Mouse (Mus musculus) right cerebral cortex, postnatal 25 days (tissue): ENCODE results near the gene Ereg.

ENCODE experiments used
- DNase-seq: peaks from one replicate; pipeline ENCODE4 v3.0.0; 2022

The Ereg gene

DNA sequence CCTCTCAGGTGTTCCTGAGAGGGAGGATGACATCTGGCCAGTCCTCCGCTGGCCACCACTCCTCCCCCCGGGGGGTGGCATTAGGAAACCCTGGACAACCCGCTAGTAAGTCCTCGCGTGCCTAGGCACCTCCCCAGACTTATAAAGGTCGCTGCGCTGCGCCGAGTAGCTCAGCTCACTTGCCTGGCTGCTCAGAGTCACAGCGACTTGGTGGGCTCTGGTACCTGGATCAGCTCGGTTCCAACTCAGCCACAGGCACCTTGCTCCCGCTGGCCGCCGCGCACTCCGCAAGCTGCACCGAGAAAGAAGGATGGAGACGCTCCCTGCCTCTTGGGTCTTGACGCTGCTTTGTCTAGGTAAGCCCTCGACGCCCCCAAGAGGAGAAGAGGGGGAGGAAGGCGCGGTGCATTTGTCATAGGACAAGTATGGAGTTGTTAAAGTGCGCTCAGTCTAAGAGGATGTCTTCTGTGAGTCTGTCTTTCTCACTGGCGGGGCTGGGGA is at the start of gene Ereg:
TSS of gene Ereg (plus strand) at position 173 of the 501 bp plus-strand sequence.
- DNase-seq: no peak

DNA sequence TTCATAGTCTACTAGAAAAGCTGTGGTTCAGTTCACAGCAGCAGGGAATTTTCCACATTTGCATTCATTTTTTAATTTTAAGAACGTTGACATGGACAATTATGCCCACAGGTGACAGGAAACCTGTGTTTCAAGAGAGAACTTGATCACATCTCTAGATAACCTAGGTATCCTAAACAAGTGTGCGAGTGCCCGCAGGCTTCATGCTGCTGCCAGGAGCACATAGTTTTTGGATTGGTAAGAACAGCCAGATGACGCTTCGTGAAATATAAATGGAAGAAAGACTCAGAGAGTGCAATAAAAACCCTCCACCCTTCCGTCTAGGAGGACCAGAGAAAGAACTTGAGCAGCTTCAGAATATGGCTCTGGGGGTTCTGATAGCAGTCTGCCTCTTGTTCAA is 47.3 kb upstream of the Ereg start, which contains the start of gene Epgn:
TSS of gene Epgn (plus strand) at position 301 of the 400 bp plus-strand sequence.
- no peak for DNase-seq

DNA sequence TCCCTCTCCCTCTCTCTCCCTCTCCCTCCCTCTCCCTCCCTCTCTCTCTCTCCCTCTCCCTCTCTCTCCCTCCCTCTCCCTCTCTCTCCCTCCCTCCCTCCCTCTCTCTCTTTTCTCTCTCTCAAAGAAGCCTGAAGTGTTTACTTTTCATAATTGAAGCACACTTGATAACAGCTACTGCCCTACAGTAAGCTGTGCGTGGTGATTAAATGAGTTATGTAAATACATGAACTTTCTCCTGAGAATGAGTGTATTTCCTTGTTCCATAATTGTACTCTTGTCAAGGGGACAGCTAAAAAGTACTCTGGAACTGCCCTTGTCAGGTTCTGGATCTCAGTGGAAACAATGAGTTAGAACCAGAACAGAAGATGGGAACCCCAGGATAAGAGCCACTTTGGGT is 46.6 kb upstream of the Ereg start:
- DNase-seq: no peak

DNA sequence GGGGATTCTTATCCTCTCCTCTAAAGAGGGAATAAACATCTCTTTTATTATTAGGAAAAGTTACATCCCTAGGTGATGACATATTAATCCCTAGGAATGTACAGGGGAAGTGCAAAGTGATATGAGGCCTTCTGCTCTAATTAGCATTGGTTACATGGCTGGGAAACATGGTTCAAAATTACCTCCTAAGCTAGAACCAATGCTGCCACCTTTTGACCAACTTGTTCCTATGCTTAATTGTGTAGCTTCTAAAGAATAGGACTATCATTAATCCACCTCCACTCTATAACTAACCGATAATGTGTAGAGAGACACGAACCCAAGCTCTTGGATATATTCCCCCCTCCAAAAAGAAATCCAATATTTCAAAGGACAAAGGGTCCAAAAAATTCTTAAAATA is 43.8 kb upstream of the Ereg start:
- no peak for DNase-seq

GRCm38 (mm10) chr5:91035341-91035740 is 39.1 kb upstream of the Ereg start:
- no peak for DNase-seq

GRCm38 (mm10) chr5:91036628-91037027 is 37.8 kb upstream of the Ereg start:
- DNase-seq: no peak

DNA sequence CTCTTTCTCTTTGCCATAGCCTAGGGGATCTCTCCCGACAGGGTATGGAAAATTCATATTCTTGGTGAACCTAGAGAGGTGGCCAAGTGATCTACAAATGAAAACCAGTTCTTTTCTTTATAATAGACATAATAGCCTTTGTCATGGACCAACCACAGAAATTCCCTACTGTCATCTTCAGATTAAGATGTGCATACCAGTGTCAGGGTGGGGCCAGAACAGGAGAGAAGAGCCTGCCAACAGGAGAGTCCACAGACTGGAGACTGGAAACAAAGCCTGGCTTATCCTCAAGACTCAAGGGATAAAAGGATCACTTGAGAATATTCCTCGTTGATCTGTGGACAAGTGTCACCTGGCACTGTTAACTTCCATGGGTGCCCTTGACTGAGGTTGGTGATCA is 36.7 kb upstream of the Ereg start:
- DNase-seq: no peak

DNA sequence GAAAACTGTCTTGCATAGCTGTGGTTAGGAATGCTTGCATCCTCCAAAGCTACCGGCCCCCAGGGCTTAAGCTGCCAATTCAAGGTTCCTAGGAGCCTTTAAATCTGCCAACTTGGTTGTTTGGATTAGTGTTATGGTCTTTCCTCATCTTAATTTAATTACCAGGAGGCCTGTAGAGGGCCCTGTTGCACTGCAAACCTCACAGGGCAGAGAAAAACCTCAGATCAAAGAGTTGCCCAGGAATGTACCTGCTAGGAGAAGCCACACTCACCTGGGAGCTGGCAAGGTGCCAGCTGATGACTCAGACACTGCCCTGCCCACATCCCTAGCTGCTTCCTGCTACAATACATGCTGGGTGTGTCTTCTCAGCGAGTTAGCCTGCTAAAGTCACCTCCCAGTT is 35.9 kb upstream of the Ereg start:
- no peak for DNase-seq

DNA sequence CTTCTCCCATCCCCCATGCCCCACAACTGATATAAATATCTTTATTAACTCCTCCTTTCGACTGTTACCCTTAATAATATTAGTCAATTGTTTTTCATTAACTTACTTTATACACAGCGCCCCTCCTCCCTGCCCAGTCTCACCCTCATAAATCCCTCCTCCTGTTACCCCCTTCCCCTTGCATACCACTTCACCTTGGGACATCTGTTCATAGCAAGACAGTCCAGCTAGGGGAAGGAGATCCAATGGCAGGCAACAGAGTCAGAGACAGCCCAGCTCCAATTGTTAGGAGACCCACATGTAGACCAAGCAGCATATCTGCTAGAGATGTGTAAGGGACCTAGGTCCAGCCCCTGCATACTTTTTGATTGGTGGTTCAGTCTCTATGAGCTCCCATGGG is 35.5 kb upstream of the Ereg start:
- no peak for DNase-seq

DNA sequence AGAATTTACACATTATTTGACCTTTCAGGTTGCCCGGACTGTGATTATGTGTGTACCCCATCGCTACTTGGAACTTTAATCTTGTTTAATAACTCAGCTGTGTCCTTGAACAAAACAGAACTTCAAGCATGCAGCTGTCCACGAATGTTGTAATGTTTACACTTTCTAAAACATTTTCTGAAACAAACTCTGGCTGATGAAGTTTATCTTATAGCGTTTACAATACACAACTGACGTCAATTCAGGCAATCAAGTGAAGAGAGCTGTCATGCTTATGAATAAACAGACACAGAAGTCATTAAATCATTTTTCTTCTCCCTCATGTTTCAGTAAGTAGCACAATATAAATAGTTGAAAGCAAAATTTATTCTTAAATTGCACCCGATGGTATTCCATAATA is 26.4 kb upstream of the Ereg start:
- DNase-seq: no peak

DNA sequence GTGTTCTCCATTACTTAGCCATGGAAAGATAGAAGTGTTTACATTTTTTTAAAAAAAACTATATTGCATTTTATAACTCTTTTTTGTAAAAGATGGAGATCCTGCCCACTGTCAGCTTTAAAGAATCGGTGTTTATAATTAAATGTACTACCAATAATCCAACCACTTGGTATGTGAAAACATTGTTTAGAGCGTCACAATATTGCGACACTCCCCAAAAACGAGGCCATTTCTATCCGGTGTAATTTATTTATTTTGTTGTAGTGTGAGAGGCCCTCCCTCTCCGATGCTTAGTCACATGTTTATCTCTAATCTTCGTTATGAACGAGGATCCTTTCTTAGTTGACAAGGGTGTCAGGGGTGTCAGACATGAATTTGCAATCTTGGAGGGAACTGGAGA is 26.0 kb upstream of the Ereg start:
- DNase-seq: no peak

- no peak for DNase-seq
Measured at GRCm38 (mm10) chr5:91072340-91072739, 2.1 kb upstream of the Ereg start.

GRCm38 (mm10) chr5:91073626-91074025 is 796 bp upstream of the Ereg start:
- no peak for DNase-seq

DNA sequence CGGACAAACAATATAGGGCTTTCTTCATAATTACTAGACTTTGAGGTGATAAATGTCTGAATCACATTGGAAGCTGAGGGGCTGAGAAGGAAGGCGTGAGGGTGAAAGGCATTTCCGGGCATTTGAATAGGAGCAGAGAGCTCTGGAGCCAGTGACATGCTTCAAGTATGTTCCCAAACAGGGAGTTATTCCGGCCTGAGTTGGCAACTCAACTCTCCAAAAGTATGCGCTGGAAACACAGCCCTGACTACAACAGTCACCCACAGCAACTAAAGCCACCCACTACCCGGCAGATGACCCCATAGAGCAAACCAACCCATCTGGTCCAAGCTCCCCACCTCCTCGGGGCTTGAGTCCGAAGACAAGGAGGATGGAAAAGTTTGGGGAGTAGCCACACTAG is 396 bp upstream of the Ereg start:
- DNase-seq: no peak

DNA sequence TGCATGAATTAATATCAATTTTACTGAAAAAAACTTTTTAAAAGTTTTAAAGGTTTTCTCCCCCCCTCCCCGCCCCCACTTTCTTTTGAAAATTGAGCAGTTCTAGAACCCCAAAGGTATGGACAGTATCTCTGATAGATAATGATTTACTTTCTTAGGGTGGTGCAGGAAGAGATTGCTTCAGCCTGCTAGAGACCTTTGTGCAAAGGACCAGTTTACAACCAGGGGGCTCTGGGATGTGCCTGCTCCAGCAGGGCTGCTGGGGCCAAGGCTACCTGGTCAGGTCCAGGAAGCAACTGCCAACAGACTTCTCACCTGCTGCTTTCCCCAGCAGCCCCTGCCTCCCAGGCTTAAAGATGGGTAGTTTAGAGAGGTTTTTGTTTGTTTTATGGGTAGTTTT is 599 bp downstream of the Ereg start:
- DNase-seq: no peak

DNA sequence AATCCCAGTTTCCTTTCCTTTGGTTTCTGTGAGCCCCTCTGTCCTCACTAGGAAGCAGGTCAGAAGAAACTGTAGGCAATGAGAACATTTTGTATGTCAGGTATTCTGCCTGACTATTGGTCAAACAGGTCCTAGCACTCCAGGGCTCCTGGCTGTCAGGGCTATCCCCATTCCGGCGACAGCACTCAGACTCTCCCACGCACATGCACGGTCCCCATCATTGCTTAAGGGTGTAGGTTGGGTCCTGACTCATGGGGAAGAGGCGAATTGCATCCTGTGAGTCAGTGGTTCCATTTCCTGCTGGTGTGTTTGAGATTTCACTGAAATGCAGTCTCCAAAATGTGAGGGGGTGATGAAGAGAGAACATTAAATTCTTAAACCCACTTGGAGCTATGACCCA is 8.6 kb downstream of the Ereg start:
- peak; percentile 10 for DNase-seq

GRCm38 (mm10) chr5:91085291-91085690 is 10.9 kb downstream of the Ereg start:
- no peak for DNase-seq

- no peak for DNase-seq
Measured at GRCm38 (mm10) chr5:91090301-91090700, 15.9 kb downstream of the Ereg start.

DNA sequence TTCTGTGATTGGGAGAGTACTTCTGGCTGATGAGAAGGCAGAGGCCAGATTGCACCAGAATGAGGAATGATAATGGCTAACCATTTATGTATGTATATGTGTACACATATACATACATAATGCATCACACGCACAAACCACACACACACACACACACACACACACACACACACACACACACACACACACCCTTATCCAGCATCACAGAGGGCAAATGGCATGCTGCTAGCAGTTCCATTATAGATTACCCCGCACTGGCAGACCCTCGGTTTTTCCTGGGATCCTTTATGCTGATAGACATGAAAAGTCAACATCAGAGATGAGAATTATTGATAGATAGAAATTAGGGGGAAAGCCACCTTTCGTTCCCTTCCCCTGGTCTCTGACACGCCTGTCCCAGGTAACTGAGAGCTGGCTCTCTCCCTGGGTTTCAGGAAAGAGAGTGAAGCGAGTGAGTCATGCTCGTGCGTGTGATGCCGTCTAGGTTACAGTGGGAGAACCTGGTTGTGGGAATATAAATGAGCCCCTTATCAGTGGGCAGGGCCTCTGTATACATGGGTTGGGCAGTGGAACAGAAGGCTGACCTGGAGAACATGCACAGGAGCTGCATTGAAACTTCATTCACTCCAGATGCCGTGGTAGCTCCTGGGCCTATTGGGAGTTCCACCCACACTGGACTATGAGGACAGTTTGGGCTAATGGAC is 23.6 kb downstream of the Ereg start:
- no peak for DNase-seq

- DNase-seq: peak; percentile 10
Measured at GRCm38 (mm10) chr5:91101742-91102141, 27.3 kb downstream of the Ereg start.

- no peak for DNase-seq
Measured at GRCm38 (mm10) chr5:91103943-91104665, 29.7 kb downstream of the Ereg start.

- no peak for DNase-seq
Measured at GRCm38 (mm10) chr5:91106248-91106647, 31.8 kb downstream of the Ereg start.

GRCm38 (mm10) chr5:91110023-91110670 is 35.7 kb downstream of the Ereg start:
- no peak for DNase-seq

DNA sequence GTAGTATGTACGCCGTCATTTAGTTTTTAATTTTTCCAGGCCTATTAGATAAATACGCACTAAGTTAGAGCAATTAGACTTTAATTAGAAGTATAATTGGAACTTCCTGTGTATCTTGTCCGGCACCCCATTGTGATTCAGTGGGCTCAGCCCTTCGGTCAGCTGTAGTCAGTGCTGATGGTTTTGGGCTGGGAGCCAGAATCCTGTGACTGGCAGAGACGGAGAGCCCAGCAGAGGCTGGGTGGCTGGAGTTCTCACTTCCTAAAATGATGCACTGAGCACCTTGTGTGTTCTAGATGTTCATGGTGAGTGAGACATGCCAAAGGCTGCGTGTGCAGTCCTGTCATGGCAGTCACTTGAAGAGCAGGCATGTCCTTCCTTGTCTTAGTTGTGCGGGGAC is 36.6 kb downstream of the Ereg start:
- DNase-seq: no peak
